In the genomic region with DNA sequence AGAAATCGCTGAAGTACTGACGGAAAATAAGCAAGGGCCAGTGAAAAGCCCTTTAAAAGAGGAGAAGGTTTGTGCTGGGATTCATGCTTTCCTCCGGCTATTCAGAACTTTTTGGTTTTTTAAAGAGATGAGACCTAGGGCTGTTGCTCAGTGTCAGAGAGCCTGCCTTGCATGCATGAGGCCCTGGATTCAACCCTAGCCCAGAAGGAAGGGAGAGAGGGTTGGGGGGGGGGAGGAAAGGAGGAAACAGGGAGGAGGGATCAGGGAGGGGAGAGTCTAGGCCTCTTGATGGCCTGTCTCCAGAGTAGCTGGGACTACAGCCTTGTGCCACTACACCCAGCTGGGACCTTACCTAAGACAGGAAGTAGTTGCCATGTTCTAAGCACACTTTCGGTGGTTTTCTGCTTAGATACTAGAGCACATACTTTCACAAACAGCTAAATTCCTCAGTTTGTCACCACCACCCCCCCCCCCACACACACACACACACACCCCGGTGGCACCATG, we compare ENCODE assay signal across 10 mouse cellular contexts. TPM values are rescaled to one million over a fixed set of nuclear protein-coding genes. Genes with fewer than 3 reads are reported as not detected.
DNase-seq lines count a peak whose midpoint lies in the region; ATAC-seq and TF ChIP-seq lines count a peak whose summit lies in the region.
"Had no signal": no experiment of that assay in that cellular context is flagged by ENCODE, and none has a peak within 500 bp of the region (broad histone marks: within the 10 kb centered on the region; RNA-seq: fewer than 3 reads in every experiment).

No protein-coding gene starts in this region.

- no peak overlapping the region for H3K9ac ChIP-seq in kidney, embryonic 14.5 days (ENCODE audit: low read depth, low read length)

- H3K27ac ChIP-seq in kidney, embryonic 14.5 days (ENCODE audit: low read depth, low read length): no peak overlapping the region; the same call in 1 of the 2 replicates
- H3K27ac ChIP-seq in kidney, adult 2 months (ENCODE audit: insufficient read depth, low read depth, low read length): no peak overlapping the region
- peak overlapping the region; percentile 57 for H3K27ac ChIP-seq in testis, adult 2 months (ENCODE audit: control insufficient read depth, insufficient read depth, low read depth, low read length)
- H3K27ac ChIP-seq in limb, embryonic 10.5 days: peak overlapping the region; percentile 83
- H3K27ac ChIP-seq: macrophage had no signal

- H3K9me3 ChIP-seq in kidney, embryonic 14.5 days (ENCODE audit: control insufficient read depth, low read length): no peaks in the 10 kb centered on the region
- H3K9me3 ChIP-seq in limb, embryonic 10.5 days (replicated peaks): no peaks in the 10 kb centered on the region

- no peaks in the 10 kb centered on the region for H3K36me3 ChIP-seq in kidney, embryonic 14.5 days (ENCODE audit: control insufficient read depth, insufficient read depth, low read length)
- H3K36me3 ChIP-seq in kidney, adult 2 months (ENCODE audit: control insufficient read depth, insufficient read depth, low read length): no peaks in the 10 kb centered on the region
- H3K36me3 ChIP-seq in testis, adult 2 months (ENCODE audit: control insufficient read depth, insufficient read depth, low read length): no peaks in the 10 kb centered on the region
- no peaks in the 10 kb centered on the region for H3K36me3 ChIP-seq in limb, embryonic 10.5 days

- peak; percentile 38 for ATAC-seq in kidney, embryonic 14.5 days (ENCODE audit: low FRiP score, low TSS enrichment)
- ATAC-seq in CD4-positive, CD25-positive, alpha-beta regulatory T cell, adult 4 months: no peak
- ATAC-seq in activated CD4-positive, CD25-positive, alpha-beta regulatory T cell, adult 4 months: no peak

- no peaks in the 10 kb centered on the region for H3K27me3 ChIP-seq in kidney, embryonic 14.5 days (ENCODE audit: control insufficient read depth, insufficient read depth, low read length)
- H3K27me3 ChIP-seq in kidney, adult 2 months (replicated peaks; ENCODE audit: control insufficient read depth, insufficient read depth, low read length): no peaks in the 10 kb centered on the region
- no peaks in the 10 kb centered on the region for H3K27me3 ChIP-seq in testis, adult 2 months (ENCODE audit: control insufficient read depth, insufficient read depth, low read length)
- no peaks in the 10 kb centered on the region for H3K27me3 ChIP-seq in limb, embryonic 10.5 days (ENCODE audit: low read depth, poor library complexity, severe bottlenecking)
- H3K27me3 ChIP-seq: CH12.LX had no signal

- no peak for DNase-seq in kidney, adult 2 months
- DNase-seq in testis, postnatal 14 days (ENCODE audit: low spot score): no peak
- no peak for DNase-seq in limb, embryonic 10.5 days (ENCODE audit: low spot score)
- DNase-seq in neural tube, embryonic 10.5 days (ENCODE audit: extremely low spot score, low spot score): no peak

- TF ChIP-seq CTCF in kidney, adult 2 months (conservative IDR thresholded peaks at IDR 0.05; ENCODE audit: insufficient read depth, insufficient read length, low read depth, low read length): no peak
- no peak for TF ChIP-seq CTCF in testis, adult 2 months (IDR thresholded peaks at IDR 0.05; ENCODE audit: control insufficient read depth, insufficient read depth, insufficient replicate concordance, low read depth, low read length)

- H3K4me1 ChIP-seq in kidney, embryonic 14.5 days (ENCODE audit: control insufficient read depth, insufficient read depth, low read length): no peaks in the 10 kb centered on the region
- H3K4me1 ChIP-seq in kidney, adult 2 months (ENCODE audit: control insufficient read depth, insufficient read depth, low read length): no peaks in the 10 kb centered on the region
- peaks cover 3% of the 10 kb centered on the region; the same call in 1 of the 2 replicates for H3K4me1 ChIP-seq in testis, adult 2 months (ENCODE audit: control insufficient read depth, insufficient read depth, low read length)
- peaks cover 23% of the 10 kb centered on the region for H3K4me1 ChIP-seq in limb, embryonic 10.5 days

- H3K4me3 ChIP-seq in kidney, embryonic 14.5 days (ENCODE audit: low read length): no peak overlapping the region
- no peak overlapping the region for H3K4me3 ChIP-seq in kidney, adult 2 months (ENCODE audit: insufficient read depth, low read depth, low read length)
- H3K4me3 ChIP-seq in testis, adult 2 months (ENCODE audit: control insufficient read depth, low read depth, low read length): no peak overlapping the region
- H3K4me3 ChIP-seq in limb, embryonic 10.5 days: no peak overlapping the region

- no peak overlapping the region for H3K4me2 ChIP-seq in kidney, embryonic 14.5 days (replicated peaks; ENCODE audit: low read depth, low read length)

- no peak for TF ChIP-seq POLR2A in kidney, adult 2 months (IDR thresholded peaks at IDR 0.05; ENCODE audit: low read depth, low read length)
- TF ChIP-seq POLR2A in testis, adult 2 months (IDR thresholded peaks at IDR 0.05; ENCODE audit: control insufficient read depth, low read depth, low read length): no peak

- WGBS in kidney, embryonic 14.5 days: 69% methylated on average over 5 of the region's 5 CpGs
- WGBS in kidney, adult 2 months: 74% methylated on average over 5 of the region's 5 CpGs
- 86% methylated on average over 5 of the region's 5 CpGs for WGBS in limb, embryonic 10.5 days

RNA-seq across cellular contexts. Expression of gene Zfp644, which starts 14.2 kb away (rescaled TPM):
- 107 TPM in 2 replicates for polyA plus RNA-seq in kidney, embryonic 14.5 days (2014; fragmentation: Nextera tagmentation; extraction: Ambion mirVana)
- polyA plus RNA-seq in kidney, adult 2 months (2012; rRNA removed): 11.3 and 12.4 TPM in 2 replicates
- 18.1 and 22.2 TPM in 2 replicates for polyA plus RNA-seq in testis, adult 2 months (2012; rRNA removed)
- polyA plus RNA-seq in limb, embryonic 10.5 days (2016; fragmentation: Nextera tagmentation; extraction: Ambion mirVana): 52.6 and 62.5 TPM in 2 replicates
- polyA plus RNA-seq in CD4-positive, CD25-positive, alpha-beta regulatory T cell, adult 4 months (2017; shearing (Covaris generic)): 10 to 100 TPM; 36.7 to 52.0 TPM
- polyA plus RNA-seq in activated CD4-positive, CD25-positive, alpha-beta regulatory T cell, adult 4 months (2017; shearing (Covaris generic)): 10 to 100 TPM; 30.0 to 36.1 TPM

Comparison
In these comparisons a context has a peak if more than half of its experiments do, and no peak if none do; other contexts are left out.
1. H3K27ac ChIP-seq: peak in testis, adult 2 months (single experiment) and limb, embryonic 10.5 days (single experiment); none in kidney, embryonic 14.5 days (single experiment) and kidney, adult 2 months (single experiment).